Mouse (Mus musculus) c-Kit-positive CD71-positive TER-119-positive erythroid progenitor cells, embryonic 14.5 days (primary cell): ENCODE measurements around the gene Clec1a.
"Not testable (repeated sequence)": the region's sequence is repeated elsewhere in the genome, so short reads cannot be mapped to it uniquely, and the experiment has no call there.

Experiments used
- DNase-seq: peaks from one replicate; pipeline ENCODE4 v3.0.0-alpha.2; 2013; ENCODE audit warnings: low spot score

Clec1a gene

GRCm38 (mm10) chr6:129451411-129452039 lies at the start of gene Clec1a:
Gene Clec1a (minus strand): TSS chr6:129452000.
- DNase-seq, result no peak

- DNase-seq, result not testable (repeated sequence)
These were observed 47.7 kb upstream of the Clec1a start for GRCm38 (mm10) chr6:129499516-129499915.

DNA sequence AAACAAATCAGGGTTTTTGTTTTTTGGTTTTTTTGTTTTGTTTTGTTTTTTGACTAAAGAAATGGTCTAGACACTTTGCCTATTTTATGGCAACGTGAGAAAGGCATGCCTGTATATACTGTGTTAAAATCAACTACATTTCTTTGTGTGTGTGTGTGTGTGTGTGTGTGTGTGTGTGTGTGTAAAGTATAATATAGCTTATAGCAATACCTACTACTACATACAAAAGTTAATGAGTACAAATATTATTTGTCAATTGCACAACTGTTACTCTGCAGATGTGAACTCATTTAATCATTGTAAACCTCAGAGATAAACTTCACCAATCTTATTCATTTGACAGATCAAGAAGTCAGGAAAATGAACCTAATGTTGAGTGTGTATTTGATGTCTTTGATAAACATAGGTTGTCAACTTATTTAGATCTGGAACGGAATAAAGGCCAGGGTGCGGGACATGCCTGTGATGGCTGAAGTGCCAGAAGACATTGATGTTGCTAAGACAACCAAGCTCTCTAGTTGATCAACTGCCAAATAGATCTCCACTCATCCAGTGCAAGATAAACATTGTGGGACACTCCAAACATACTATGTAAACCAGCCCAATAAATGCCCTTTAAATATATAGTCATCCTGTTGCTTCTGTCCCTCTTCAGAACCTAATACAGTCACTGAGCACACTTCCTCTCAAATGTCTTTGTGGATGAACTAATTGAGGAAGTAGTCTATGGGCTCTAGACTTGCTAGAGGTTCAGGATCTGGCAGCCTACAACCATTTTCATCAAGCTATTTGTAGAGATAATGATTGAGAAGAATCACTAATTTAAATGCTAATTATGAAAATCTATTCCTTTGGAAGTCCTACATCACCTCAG lies 45.8 kb upstream of the Clec1a start:
- no peak for DNase-seq

DNA sequence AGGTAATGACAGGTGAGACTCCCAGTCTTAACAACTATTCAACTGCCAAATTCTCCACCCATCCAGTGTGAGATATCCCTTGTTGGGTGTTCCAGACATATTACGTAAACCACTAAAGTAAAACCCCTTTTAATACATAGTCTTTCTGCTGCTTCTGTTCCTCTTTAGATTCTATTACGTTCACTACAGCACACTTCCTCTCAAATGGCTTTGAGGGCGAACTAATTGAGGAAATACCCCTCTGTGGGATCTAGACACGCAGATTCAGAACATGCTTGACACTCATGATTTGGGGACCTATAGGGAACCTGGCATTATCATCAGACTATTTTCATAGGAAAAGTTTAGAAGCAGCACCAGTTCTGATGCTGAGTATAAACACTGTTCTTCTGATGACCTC lies 43.1 kb upstream of the Clec1a start:
- no peak for DNase-seq

DNA sequence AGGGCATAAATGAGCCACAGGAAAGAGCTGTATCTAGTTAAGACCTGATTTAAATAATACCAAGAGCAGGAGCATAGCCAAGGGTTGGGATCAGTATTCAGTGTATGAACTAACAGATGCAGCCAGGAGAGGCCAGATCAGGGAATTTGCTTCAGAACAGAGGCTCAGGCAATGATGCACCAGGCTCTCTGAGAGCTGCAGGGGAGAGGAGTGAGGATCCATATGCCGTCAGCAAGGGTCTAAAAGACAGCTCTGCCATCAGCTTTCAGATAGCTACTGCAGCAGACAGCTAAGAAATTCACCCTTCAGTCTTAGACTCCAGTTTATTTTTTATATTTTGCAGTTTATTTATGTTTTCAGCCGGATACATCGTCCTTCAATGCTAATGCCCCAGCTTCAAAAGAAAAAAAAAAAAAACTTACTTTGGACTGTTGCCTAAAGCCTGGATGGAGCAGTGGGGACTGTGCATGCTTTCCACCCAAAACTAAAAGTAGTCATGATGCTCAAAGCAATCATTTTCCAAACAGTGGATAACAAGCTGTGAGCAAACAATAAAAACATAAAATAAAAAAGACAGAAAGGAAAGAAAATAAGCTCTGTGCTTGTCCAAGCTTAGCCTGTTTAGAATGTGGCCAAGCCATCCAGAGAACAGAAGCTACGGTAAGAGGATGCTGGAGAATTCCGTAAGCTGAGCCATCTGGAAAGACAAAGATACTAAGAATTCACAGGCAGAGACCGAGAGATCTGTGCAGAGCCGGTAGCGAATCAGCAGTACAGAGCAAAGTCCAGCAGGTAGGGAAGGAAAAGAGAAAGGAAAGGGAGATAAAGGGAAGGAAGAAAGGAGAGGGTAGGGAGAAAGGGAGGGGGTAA lies 28.5 kb upstream of the Clec1a start:
- no peak for DNase-seq

- peak; percentile 7 for DNase-seq
These were observed 24.8 kb upstream of the Clec1a start for GRCm38 (mm10) chr6:129476404-129477126.

DNA sequence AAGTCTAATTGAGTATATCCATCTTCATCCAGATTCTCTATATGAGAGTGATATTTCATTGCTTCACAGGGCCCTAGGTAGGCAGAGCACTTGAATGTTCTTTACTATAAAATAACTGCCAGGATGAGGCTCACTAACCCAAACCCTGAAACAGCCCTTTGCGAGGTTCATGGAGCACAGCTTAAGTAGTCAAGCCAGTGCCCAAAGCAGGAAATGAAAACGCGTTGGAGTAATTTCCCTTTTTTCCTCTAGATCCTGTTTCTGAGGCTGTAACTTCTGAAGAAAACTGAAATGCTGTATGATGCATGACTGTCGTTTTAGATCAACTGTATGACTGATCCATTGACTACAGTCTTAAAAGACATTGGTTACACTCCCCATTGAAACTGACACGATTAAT lies 20.8 kb upstream of the Clec1a start:
- DNase-seq, result no peak

DNA sequence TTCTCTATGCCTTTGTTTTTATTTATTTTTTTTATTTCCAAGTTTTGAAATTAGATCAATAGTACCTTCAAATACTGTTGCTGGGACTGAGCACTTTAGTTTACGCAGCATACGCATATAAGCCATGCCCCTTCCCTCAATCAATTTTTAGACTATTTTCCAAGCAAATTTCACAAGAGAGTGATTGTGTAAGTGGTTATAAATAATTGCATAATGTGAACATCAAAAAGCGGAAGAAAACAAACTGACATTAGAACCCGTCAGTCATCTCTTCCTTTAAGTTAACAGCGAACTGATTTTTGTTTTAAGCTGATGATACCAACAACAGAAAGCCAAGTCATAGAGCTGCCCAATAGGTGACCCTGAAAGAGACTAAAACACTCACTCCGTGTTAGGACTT lies 19.6 kb upstream of the Clec1a start:
- DNase-seq, result no peak

GRCm38 (mm10) chr6:129449743-129450142 lies 2.1 kb downstream of the Clec1a start:
- DNase-seq, result no peak

GRCm38 (mm10) chr6:129438033-129438432 lies 13.8 kb downstream of the Clec1a start:
- no peak for DNase-seq

GRCm38 (mm10) chr6:129436025-129436424 lies 15.8 kb downstream of the Clec1a start:
- no peak for DNase-seq

GRCm38 (mm10) chr6:129434239-129434638 lies 17.6 kb downstream of the Clec1a start:
- no peak for DNase-seq

DNA sequence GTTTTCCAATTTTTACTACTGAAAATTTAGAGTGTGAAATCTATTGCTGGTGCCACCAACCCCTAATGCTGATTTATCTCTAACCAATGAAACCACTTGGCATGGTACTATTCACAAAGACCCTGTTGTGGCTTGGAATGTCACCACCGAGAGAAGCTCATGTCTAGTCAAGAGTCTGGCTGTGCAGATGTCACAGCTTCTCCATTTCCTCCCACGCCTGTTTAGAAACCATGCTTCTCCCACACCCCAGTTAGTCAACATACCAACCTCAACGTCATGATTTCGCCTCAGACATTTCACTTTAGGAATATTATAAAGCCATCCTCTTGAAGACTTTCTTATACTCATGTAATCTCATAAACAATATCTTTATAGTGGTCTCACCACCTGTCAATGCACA lies 24.5 kb downstream of the Clec1a start:
- no peak for DNase-seq

GRCm38 (mm10) chr6:129425812-129426211 lies 26.0 kb downstream of the Clec1a start:
- no peak for DNase-seq

GRCm38 (mm10) chr6:129425217-129425616 lies 26.6 kb downstream of the Clec1a start:
- DNase-seq, result no peak

GRCm38 (mm10) chr6:129423734-129424072 lies 28.1 kb downstream of the Clec1a start:
- DNase-seq, result peak; percentile 54

GRCm38 (mm10) chr6:129423040-129423733 lies 28.6 kb downstream of the Clec1a start:
- no peak for DNase-seq

GRCm38 (mm10) chr6:129422311-129422710 lies 29.5 kb downstream of the Clec1a start:
- no peak for DNase-seq

DNA sequence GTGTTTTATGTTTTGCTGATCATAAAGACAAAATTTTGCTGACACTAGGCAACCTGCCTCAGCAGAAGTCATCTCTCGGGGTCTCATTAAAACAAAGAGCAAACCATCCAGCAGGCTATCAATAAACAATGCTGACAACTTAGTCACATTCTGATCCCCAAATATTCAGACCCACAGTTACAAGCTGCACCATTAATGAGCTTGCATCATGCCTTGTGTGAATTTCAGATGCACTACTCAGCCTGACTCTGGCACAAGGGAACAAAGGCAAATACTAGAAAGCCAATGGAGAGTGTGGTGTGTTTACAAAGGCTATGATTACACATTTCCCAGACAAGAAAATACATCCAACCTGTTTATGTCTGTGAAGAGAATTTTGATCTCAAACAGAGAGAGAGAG lies 37.6 kb downstream of the Clec1a start:
- no peak for DNase-seq

DNA sequence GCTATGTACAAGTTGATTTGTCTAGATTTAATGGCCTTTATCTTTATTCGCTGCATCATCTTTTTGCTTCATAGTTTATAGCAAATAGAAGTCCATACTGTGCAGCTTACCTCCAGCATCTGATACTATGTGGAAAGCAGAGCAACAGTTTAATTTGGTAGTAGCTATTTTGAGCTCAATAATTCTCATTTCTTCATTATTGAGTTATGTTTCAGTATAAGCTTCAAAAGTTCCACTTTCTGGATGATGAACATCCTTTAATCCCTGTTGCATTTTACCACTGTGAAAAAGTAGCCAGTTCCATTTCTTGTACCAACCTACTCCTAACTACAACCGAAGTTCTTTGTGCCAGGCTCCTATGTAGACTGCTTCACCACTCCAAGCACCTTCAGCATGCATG lies 43.2 kb downstream of the Clec1a start, which contains the start of gene Clec9a:
Clec9a (plus strand) TSS at position 301 of the 400 bp plus-strand sequence.
- DNase-seq, result no peak

GRCm38 (mm10) chr6:129407324-129407723 lies 44.5 kb downstream of the Clec1a start:
- no peak for DNase-seq
